Mouse (Mus musculus) C2C12 (cell line): Measurements from ENCODE around the gene Col18a1.

Experiments used
- CTCF ChIP-seq: IDR thresholded peaks from one replicate; pipeline ENCODE4 v1.5.1; 2011; ENCODE audit not compliant: control insufficient read depth, insufficient read depth, insufficient read length
- MYOD1 ChIP-seq: IDR thresholded peaks from one replicate; pipeline ENCODE4 v1.6.1; 2011; ENCODE audit warnings: low read depth; ENCODE audit not compliant: control insufficient read depth, insufficient read length

- TF ChIP-seq CTCF (no peak), MYOD1 (no peak)
Observed at GRCm38 (mm10) chr10:77136205-77136604, 30.1 kb downstream of the Col18a1 start.
